Mouse (Mus musculus) megakaryocyte, embryonic 14.5 days (primary cell): ENCODE measurements around the gene Jag2.

ENCODE experiments used
- FLI1 ChIP-seq: IDR thresholded peaks from 2 replicates; pipeline ENCODE4 v1.6.1; 2012; ENCODE audit warnings: low read length, inconsistent platforms, mixed read lengths
- GATA1 ChIP-seq: IDR thresholded peaks from 3 replicates; pipeline ENCODE4 v1.6.1; 2012; ENCODE audit warnings: mixed read lengths, low read length, inconsistent platforms, borderline replicate concordance

GRCm38 (mm10) chr12:112876332-112877072 lies 53.1 kb downstream of the Jag2 start:
- TF ChIP-seq GATA1: no peak
- no peak for TF ChIP-seq FLI1
